In genomic region chr12:33388842-33389241, GRCm38 (mm10) we compare ENCODE assay signal across 9 mouse cellular contexts. TPM values are rescaled to one million over a fixed set of nuclear protein-coding genes. Genes with fewer than 3 reads are reported as not detected.
DNase-seq lines count a peak whose midpoint lies in the region; ATAC-seq and TF ChIP-seq lines count a peak whose summit lies in the region.
"Had no signal": no experiment of that assay in that cellular context is flagged by ENCODE, and none has a peak within 500 bp of the region (broad histone marks: within the 10 kb centered on the region; RNA-seq: fewer than 3 reads in every experiment).

No protein-coding gene starts in this region.

- no peaks in the 10 kb centered on the region for H3K9me3 ChIP-seq in liver, embryonic 12.5 days (replicated peaks)
- no peaks in the 10 kb centered on the region for H3K9me3 ChIP-seq in midbrain, embryonic 16.5 days (replicated peaks; ENCODE audit: control insufficient read depth, low read length, poor library complexity, severe bottlenecking)
- H3K9me3 ChIP-seq: stomach, embryonic 15.5 days had no signal

- peak; percentile 59 for DNase-seq in liver
- peak; percentile 51 to 73 for DNase-seq in cerebellum, postnatal 4 days (ENCODE audit: low spot score in 2 of 2)
- DNase-seq in gastrocnemius, adult 8-10 months (ENCODE audit: low spot score in 2 of 2) = peak; percentile 45 to 54
- DNase-seq in kidney, adult 11 months = peak; percentile 42
- DNase-seq in left cerebral cortex, postnatal 36 days (ENCODE audit: low spot score in 2 of 2) = peak; percentile 70 to 77
- peak in 1 of 2 experiments; percentile 45 for DNase-seq in spleen, adult 2 months (ENCODE audit: low read depth in 1 of 2, low spot score in 2 of 2)

- H3K9ac ChIP-seq in liver, embryonic 12.5 days = no peak overlapping the region
- no peak overlapping the region for H3K9ac ChIP-seq in midbrain, embryonic 16.5 days (ENCODE audit: low read depth, low read length)
- H3K9ac ChIP-seq: stomach, embryonic 15.5 days had no signal

- peaks cover 9% of the 10 kb centered on the region for H3K27me3 ChIP-seq in liver, embryonic 12.5 days (replicated peaks)
- H3K27me3 ChIP-seq in midbrain, embryonic 16.5 days (ENCODE audit: control insufficient read depth, insufficient read depth, low read depth, low read length) = no peaks in the 10 kb centered on the region
- no peaks in the 10 kb centered on the region for H3K27me3 ChIP-seq in spleen, adult 2 months (ENCODE audit: control insufficient read depth, insufficient read depth, low read length)

- 13% methylated on average over 5 of the region's 5 CpGs for WGBS in liver, embryonic 12.5 days (ENCODE audit: insufficient replicate concordance)
- 4% methylated on average over 5 of the region's 5 CpGs for WGBS in midbrain, embryonic 16.5 days
- whole genome bisulfite sequencing in spleen, adult 2 months = 19% methylated on average over 5 of the region's 5 CpGs

- no peak for ATAC-seq in liver, embryonic 12.5 days
- ATAC-seq in midbrain, embryonic 16.5 days = peak; percentile 80

- no peaks in the 10 kb centered on the region for H3K4me1 ChIP-seq in liver, embryonic 12.5 days
- no peaks in the 10 kb centered on the region for H3K4me1 ChIP-seq in midbrain, embryonic 16.5 days (ENCODE audit: control insufficient read depth, insufficient read depth, low read length)
- H3K4me1 ChIP-seq in spleen, adult 2 months (ENCODE audit: control insufficient read depth, insufficient read depth, insufficient read length) = no peaks in the 10 kb centered on the region
- H3K4me1 ChIP-seq: stomach, embryonic 15.5 days had no signal

- no peak for TF ChIP-seq POLR2A in spleen, adult 2 months (IDR thresholded peaks at IDR 0.05; ENCODE audit: low read depth, low read length)

- no peak overlapping the region for H3K4me3 ChIP-seq in liver, embryonic 12.5 days
- H3K4me3 ChIP-seq in midbrain, embryonic 16.5 days (ENCODE audit: low read depth, low read length) = no peak overlapping the region
- H3K4me3 ChIP-seq in spleen, adult 2 months (ENCODE audit: extremely low read depth, insufficient read depth, insufficient read length) = no peak overlapping the region
- H3K4me3 ChIP-seq: stomach, embryonic 15.5 days had no signal

- TF ChIP-seq CTCF in spleen, adult 2 months (IDR thresholded peaks at IDR 0.05; ENCODE audit: extremely low read depth, insufficient read depth, insufficient read length, insufficient replicate concordance) = peak; percentile 68; the same call in 1 of the 2 replicates

- H3K4me2 ChIP-seq in liver, embryonic 12.5 days = no peak overlapping the region
- H3K4me2 ChIP-seq in midbrain, embryonic 16.5 days (ENCODE audit: low read length) = no peak overlapping the region
- H3K4me2 ChIP-seq: stomach, embryonic 15.5 days had no signal

- H3K36me3 ChIP-seq in liver, embryonic 12.5 days = no peaks in the 10 kb centered on the region
- H3K36me3 ChIP-seq in midbrain, embryonic 16.5 days (ENCODE audit: control insufficient read depth, insufficient read depth, low read length) = no peaks in the 10 kb centered on the region
- H3K36me3 ChIP-seq in spleen, adult 2 months (ENCODE audit: control insufficient read depth, insufficient read depth, low read length) = no peaks in the 10 kb centered on the region
- H3K36me3 ChIP-seq: stomach, embryonic 15.5 days had no signal

- no peak overlapping the region for H3K27ac ChIP-seq in liver, embryonic 12.5 days
- no peak overlapping the region for H3K27ac ChIP-seq in midbrain, embryonic 16.5 days (ENCODE audit: low read length)
- H3K27ac ChIP-seq in spleen, adult 2 months (ENCODE audit: insufficient read depth, low read length) = no peak overlapping the region
- H3K27ac ChIP-seq: stomach, embryonic 15.5 days had no signal

- intact Hi-C loops in left cerebral cortex, postnatal 36 days (cut with DNase I) = loop anchor here (5.0 kb wide), 1 partner anchor 1803 kb away; no protein-coding TSS in a partner anchor

RNA-seq across cellular contexts. Expression of gene Efcab10, which starts 5.8 kb away (rescaled TPM):
- polyA plus RNA-seq in liver, embryonic 12.5 days (2016; fragmentation: Nextera tagmentation; extraction: Ambion mirVana) = not detected in 2 replicates
- total RNA-seq in gastrocnemius, adult 8-10 months (2022) = not detected
- total RNA-seq in left cerebral cortex, postnatal 36 days (2021) = 1 to 10 TPM; 2.6 to 2.9 TPM
- 2.7 and 3.0 TPM in 2 replicates for polyA plus RNA-seq in midbrain, embryonic 16.5 days (2015; fragmentation: Nextera tagmentation; extraction: Ambion mirVana)
- not detected in 2 replicates for polyA plus RNA-seq in spleen, adult 2 months (2012; rRNA removed)

RNA-seq across cellular contexts. Expression of gene Twistnb, which starts 40.6 kb away (rescaled TPM):
- 44.6 and 46.4 TPM in 2 replicates for polyA plus RNA-seq in liver, embryonic 12.5 days (2016; fragmentation: Nextera tagmentation; extraction: Ambion mirVana)
- total RNA-seq in gastrocnemius, adult 8-10 months (2022) = 10 to 100 TPM; 10.1 to 12.2 (median 11.0) TPM
- total RNA-seq in left cerebral cortex, postnatal 36 days (2021) = 10 to 100 TPM; 13.3 to 13.7 TPM
- polyA plus RNA-seq in midbrain, embryonic 16.5 days (2015; fragmentation: Nextera tagmentation; extraction: Ambion mirVana) = 46.6 and 51.6 TPM in 2 replicates
- 42.5 and 77.1 TPM in 2 replicates for polyA plus RNA-seq in spleen, adult 2 months (2012; rRNA removed)
